Mouse (Mus musculus) kidney, postnatal 10 days (tissue): ENCODE data around the gene Fbxo11.
A peak's percentile ranks its signal among the peaks of the same experiment; 100 is the strongest.
"Not testable (repeated sequence)": the region's sequence is repeated elsewhere in the genome, so short reads cannot be mapped to it uniquely, and the experiment has no call there.

Experiments used
- DNase-seq: peaks from one replicate; pipeline ENCODE4 v3.0.0; 2021; ENCODE audit warnings: mixed read lengths

Gene Fbxo11

DNA sequence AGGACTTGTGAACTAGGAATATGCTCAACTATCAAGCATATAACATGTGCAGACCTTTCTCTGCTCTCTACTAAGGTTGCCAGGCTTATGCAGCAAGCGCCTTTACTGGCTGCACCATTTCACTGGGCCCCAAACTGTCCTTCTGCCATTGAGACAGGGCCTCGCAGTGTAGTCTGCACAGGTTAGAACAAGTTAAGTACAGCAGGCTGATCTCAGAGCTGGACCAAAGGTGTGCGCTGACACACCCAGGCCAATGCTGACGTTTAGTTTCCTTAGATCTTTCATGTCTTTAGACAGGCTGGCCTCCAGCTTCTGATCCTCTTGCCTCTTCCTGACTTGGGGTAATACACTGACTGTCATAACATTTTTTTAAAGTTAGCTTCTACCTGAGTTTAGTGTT is 67.3 kb downstream of the Fbxo11 start:
- no peak for DNase-seq

DNA sequence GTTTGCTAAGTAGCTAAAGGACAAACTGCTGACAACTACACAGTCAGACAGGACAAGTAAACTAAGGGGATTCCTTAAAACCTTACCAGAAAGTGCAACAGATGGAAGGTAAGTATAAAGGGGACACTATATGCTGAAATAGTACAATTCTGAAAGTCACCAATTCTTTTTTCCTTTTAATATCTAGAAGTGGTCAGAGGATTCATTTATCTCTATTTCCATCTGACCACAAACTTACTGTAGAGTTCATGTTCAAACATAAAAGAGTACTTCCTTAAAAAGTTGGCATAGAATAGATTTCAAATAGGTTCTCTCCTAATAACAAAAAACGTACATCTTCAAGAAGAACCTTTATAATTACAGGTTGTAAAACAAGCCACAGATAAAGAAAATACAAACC is 71.8 kb downstream of the Fbxo11 start:
- DNase-seq = no peak

DNA sequence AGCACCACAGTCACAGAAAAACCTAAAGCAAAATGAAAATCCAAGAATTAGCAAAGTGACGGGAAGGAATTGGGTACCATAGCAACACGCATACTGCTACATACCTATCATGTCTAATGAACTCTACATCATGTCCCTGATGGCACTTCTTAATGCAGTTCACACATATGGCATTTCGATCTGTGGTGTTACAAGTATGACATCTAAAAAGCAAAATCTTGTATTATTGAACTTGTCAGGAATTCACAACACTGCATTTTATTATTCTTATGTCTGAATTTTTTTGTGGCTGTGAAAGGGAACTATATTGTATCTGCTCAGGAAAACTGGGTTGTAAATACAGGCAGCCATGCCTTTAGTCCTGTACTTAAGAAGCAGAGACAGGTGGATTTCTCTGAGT is 72.9 kb downstream of the Fbxo11 start:
- no peak for DNase-seq

DNA sequence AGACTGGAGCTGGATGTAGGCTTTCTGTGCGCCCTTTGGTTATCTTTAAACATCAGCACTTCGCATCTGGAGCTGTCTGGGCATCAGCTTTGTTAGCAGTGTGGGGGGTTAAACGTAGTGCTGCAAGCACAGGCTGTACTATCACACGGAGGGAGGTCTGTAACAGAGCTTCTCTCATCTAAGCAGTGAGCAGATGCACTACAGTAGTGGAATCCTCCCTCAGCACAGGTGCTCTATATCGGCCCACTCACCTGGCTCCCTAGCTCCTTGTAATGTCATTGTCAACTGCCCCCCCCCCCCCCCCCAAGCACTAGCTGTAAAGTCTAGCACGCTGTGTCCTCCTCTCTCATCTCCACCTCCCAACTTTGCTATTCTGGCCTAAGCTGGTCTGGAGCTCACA is 77.6 kb downstream of the Fbxo11 start:
- DNase-seq = no peak

DNA sequence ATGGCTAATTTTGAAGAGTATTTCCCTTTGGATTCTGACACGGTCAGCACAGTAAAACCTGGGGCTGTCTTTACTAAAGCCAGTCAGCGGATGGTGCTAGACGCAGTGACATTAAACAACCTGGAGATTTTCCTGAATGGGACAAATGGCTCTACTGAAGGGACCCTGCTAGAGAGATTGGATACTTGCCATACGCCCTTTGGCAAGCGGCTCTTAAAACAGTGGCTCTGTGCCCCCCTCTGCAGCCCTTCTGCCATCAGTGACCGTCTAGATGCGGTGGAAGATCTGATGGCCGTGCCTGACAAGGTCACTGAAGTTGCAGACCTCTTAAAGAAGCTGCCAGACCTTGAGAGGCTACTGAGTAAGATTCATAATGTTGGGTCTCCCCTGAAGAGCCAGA is 79.2 kb downstream of the Fbxo11 start:
- no peak for DNase-seq

DNA sequence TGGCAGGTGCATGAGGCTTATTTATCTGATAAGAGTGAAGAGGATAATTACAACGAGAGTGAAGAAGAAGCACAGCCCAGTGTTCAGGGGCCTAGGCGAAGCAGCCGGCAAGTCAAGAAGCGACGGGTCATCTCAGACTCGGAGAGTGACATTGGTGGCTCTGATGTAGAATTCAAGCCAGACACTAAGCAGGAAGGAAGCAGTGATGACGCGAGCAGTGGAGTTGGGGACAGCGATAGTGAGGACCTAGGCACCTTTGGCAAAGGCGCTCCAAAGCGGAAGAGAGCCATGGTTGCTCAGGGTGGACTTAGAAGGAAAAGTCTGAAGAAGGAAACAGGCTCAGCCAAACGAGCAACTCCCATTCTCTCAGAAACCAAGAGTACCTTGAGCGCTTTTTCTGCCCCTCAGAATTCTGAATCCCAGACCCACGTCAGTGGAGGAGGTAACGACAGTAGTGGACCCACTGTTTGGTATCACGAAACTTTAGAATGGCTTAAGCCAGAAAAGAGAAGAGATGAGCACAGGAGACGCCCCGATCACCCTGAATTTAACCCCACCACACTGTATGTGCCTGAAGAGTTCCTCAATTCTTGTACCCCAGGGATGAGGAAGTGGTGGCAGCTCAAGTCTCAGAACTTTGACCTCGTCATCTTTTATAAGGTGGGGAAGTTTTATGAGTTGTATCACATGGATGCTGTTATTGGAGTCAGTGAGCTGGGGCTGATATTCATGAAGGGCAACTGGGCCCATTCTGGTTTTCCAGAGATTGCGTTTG is 80.5 kb downstream of the Fbxo11 start:
- no peak for DNase-seq

DNA sequence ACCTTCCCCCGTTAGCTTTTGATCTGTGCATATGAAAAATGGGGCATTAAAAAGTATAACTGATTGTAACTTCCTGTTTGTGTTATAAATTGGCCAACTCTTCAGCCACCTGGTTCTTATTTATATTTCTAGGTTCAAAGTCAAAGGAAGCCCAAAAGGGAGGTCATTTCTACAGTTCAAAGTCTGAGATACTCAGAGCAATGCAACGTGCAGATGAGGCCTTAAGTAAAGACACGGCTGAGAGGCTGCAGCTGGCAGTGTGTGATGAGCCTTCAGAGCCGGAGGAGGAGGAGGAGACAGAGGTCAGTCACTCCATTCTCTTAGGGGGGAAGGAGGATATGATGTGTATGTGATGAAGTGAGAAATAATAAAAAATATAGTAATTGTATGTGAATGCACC is 81.8 kb downstream of the Fbxo11 start:
- no peak for DNase-seq

DNA sequence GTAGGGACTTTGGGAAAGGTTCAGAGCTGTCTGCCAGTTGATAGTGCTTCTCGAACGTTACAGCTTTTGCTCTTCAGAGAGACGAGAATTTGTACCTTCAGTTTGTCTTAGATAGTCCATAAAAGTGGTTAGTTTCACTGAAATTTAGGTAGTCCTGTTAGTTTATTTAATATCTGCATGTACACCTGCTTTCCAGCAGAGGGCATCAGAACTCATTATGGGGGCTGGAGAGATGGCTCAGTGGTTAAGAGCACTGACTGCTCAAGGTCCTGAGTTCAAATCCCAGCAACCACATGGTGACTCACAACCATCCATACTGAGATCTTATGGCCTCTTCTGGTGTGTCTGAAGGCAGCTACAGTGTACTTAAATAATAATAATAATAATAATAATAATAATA is 83.0 kb downstream of the Fbxo11 start:
- no peak for DNase-seq

DNA sequence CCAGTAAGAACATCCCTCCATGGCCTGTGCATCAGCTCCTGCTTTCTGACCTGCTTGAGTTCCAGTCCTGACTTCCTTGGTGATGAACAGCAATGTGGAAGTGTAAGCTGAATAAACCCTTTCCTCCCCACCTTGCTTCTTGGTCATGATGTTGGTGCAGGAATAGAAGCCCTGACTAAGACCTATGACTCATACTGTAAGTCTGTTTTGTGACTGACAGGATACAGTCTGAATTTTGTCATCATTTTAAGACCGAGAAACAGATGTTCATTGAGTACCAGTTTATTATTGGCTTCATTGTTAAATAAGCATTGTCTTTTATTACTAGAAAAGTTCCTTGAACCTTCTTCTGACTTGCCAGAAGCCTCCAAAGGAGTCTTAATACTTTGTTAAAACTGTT is 85.4 kb downstream of the Fbxo11 start:
- DNase-seq = not testable (repeated sequence)

DNA sequence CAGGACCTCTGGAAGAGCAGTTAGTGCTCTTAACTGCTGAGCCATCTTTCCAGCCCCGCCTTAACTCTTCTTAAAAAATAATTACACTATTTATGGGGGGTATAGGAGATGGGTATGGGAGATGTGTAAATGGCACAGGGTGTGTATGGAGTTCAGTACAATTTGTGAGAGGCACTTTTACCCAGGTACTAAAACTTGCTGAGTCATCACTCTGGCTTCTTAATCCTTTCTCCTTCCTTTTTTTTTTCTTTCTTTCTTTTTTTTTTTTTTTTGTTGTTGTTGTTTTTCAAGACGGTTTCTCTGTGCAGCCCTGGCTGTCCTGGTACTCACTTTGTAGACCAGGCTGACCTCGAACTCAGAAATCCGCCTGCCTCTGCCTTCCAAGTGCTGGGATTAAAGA is 88.2 kb downstream of the Fbxo11 start:
- DNase-seq = not testable (repeated sequence)

DNA sequence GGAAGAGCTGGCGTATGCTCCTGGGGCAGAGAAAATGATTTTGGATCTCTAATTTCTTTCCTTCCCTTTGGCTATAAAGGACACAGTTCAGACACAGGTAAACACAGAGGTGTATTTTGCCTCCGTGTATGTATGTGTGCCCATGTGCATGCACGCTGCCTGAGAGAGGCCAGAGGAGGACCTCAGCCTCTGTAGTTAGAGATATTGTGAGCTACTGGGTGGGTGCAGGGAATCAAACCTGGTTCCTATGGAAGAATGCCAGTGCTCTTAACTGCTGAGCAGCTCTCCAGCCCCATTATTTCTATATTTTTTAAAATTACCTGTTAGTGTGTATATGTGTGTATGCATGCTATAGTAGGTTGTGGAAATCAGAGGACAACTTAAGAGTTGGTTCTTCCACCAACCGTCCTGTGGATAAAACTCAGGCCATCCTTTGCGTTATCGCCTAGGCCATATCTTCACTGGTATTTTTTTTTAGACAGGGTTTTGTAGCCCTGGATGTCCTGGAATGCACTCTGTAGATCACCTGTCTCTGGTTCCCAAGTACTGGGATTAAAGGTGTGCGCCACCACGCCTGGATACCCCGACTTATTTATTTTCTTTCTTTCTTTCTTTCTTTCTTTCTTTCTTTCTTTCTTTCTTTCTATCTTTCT is 88.8 kb downstream of the Fbxo11 start:
- no peak for DNase-seq

DNA sequence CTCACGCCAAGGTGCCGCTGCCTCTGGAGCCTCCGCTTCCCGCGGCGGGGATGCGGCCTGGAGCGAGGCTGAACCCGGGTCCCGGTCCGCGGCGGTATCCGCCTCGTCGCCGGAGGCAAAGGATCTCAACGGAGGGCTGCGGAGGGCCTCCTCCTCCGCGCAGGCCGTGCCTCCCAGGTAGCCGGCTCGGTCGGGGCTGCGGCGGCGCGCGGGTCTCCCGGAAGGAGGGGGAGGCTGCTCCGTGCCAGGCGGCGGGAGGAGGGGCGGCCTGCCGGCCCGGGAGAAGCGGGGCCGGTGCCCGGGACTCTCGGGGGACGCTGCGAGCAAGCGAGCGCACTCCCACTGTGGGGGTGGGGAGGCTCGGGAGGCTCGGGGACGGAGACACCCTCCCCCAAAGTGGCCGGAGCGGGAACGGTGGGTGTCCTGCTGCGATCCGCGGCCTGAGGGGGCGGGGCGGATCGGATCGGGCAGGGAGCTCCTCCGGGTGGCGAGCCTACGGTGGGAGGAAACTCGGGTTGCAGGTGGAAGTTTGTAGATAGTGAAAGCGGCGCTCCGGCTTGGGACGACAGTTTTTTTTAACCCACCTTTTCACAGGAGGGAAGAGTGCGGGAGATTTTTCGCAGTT is 89.8 kb downstream of the Fbxo11 start:
- peak; percentile 80 for DNase-seq

DNA sequence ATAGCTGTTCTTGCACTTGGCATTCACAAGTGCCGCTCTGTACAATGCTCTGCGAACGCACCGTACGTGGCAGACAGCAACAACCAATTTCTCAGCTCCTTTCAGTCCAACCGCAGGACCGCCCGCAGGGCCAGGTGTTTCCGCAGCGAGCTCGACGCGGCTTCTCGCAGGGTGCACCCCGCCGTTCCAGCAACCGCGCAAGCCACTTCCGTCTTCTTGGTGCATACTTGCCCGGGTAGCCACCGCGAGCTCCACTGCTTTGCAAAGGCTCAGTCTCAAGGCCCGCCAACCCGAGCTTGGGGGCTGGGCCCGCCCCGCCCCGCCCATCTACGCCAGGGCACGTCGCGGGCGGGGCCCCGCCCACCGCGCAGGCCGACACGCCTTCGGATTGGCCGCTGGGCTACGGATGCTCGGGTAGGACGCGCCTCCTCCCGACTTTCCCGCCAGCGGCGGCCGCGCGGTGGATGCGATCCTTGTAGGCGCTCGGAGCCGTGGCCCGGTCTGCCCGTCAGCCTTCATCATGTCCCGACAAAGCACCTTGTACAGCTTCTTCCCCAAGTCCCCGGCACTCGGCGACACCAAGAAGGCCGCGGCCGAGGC is 90.4 kb downstream of the Fbxo11 start, which contains the start of gene Msh6:
Msh6 (plus strand) TSS at position 434 of the 600 bp plus-strand sequence.
- peak; percentile 95 for DNase-seq

DNA sequence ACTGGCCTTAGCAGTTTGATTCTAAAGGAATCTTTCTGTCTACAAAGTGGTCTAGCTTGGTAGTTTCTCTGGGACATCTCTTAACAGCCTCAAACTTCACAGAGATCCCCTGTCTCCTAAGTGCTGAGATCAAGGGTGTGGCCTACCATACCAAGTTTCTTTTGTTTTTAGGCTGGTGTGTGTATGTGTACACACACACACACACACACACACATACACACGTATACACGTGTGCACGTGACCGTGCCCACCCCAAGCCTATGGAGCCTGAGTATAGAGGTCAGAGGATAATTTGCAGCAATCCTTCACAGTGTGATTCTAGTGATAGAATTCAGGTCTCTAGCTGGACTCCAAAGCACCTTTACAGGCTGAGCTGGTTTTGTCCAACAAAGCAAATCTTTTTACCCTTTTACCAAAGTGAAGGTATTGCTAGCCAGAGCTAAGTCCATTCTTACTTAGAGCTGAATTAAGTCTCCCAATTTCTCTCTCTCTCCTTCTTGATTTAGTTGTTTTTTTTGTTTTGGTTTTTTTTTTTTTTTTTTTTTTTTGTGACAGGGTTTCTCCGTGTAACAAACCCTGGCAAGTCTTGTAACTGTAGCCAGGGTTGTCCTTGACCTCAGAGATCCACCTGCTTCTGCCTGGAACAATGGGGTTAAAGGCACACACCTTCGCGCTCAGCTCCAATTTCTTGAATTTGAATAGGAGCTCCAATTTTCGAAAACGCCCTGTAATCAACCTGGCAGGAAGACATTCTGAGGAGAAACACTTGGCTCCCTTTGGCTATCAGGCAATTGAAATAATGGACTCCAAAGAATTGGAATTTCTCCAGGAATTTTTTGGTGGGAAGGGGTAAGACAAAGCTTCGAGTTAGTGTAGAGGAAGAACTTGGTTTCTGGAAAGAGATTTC is 91.6 kb downstream of the Fbxo11 start:
- no peak for DNase-seq

DNA sequence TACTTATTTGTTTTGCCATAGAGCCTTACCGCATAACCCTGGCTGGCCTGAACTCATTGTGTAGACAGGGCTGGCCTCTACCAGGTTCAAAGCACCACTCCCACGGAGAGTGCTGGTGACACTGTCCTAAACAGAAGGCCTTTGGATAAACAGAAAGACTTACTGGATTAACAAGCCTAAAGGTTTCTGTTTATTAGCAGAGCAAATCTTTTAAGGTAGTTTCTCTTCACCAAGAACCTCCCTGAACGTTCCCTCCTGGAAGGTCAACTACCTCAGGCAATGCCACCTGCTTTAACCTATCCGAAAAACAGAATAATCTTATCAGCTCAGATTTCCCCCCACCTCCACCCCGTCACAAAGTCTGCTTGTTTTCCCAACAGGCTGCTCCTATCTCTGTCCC is 92.2 kb downstream of the Fbxo11 start:
- no peak for DNase-seq

DNA sequence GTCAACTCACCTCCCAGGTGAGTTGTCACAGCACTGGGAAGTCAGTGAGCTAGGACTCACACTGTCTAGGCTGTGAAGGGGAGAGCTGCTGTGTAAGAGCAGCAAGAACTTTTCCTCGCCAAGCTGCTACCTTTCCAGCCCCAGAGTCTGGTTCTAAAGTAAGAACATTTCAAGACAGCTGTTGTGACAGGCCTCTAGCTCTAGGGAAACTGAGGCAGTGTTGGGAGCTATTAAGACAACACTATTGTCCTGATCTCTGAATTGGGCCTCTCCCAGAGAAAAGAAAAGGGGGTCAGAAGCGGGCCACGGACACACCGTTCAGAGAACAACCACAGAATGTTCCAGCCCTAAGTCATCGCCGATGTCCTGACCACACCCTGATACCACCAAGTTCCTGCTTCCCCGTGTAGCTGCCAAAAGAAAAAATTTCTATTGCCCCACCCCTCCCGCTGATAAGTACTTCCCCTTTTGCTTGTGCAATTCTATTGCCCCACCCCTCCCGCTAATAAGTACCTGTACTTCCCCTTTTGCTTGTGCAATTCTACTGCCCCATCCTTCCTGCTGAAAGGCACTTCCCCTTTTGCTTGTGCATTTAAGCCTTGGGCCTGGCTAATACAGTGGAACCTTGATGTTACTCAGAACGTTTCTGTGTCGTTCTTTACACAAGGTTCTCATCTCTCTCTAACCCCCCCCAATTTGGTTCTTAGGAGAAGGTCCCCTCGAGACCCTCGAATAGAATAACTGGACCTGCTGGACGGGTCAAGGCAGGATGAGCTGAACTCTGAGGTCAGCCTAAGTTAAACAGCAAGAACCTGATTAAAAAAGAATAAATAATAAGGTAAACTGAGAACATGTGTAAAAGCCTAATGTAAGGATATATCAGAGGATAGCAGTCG is 93.1 kb downstream of the Fbxo11 start:
- not testable (repeated sequence) for DNase-seq

DNA sequence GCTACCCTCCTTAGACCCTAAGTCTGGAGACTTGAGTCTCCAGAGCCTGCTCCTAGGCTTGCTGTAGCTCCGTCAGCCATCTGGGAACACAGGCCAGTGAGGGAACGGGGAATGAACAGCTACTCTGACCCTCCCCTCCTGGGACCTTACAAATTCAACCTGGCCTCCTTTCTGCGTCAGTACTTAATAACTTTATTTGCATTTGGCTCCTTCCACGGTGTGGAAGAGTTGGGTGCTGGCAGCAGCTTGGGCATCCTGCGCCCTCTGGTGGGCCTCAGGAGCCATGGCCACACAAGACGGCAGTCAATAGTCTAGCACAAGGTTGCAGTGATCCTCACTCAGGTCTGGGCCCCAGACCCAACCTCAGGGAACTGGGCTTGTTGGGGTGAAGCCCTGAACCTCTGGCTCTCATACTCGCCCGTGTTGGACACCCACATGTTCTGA is 96.6 kb downstream of the Fbxo11 start:
- not testable (repeated sequence) for DNase-seq

DNA sequence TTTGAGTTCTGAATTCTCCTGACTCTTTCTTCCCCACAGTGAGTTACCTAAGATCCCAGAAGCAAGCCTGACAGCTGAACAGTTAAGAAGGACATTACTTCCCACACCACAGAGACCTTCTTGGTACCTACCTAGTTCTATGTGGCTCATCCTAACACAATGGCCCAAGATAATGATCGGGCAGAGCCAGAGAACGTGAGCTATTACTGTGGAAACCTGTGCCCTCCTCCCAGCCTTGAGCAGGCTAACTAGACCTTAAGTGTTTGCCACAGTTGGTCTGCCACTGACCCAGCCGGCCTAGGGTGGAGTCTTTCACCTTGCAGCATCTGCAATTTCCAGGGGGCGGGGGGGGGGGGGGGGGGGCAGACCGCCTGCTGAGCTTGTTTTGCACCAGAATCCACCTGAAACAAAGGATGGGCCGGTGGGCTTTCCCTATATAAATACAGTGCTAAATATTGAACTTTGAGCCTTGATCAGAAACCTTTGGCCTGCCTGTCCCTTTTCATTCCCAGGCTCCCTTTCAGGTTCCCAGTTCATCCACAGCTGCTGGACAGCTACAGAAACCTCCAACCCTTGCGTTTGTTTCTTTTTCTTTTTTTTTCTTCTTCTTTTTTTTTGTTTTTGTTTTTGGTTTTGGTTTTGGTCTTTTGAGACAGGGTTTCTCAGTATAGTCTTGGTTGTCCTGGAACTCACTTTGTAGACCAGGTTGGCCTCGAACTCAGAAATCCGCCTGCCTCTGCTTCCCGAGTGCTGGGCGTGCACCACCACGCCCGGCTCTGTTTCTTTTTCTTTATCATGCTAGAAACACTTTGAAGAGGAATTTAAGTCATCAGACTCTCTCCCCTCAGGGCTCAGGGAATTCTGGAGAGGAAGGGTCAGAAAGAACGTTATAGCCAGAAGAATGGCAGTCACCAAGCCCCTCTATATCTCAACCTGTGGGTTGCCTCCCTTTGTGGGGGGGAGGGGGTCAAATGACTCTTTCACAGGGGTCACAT is 101.7 kb downstream of the Fbxo11 start:
- no peak for DNase-seq

DNA sequence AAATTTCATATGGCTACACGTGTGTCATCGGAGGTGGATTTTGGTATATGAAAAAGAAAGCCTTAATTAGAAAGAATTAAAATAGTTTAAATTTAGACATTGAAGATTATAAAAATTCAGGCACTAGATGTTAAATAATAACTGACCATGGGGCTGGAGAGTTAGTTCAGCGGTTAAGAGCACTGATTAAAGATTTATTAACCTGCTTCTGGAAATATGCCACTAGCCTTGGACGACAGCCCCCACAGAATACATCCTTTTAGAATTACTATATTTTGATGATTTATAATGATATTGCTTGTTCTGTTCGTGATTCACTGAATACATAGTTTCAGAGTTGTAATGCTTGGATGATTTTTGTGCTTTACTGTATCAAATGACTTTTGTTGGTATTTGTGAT is 105.2 kb downstream of the Fbxo11 start:
- DNase-seq = not testable (repeated sequence)

DNA sequence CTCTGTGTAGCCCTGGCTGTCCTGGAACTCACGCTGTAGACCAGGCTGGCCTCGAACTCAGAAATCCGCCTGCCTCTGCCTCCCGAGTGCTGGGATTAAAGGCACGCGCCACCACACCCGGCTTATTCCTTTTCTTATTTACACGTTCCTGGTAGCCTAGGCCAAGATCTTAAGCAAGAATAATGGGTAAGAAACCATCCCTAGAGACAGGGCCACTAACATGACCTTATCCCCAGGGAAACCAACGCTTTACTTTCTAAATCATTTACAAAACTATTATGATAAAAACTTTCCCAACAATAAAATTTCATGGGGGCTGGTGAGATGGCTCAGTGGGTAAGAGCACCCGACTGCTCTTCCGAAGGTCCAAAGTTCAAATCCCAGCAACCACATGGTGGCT is 105.7 kb downstream of the Fbxo11 start:
- not testable (repeated sequence) for DNase-seq
